Mouse (Mus musculus): ENCODE results near the gene Ccdc82. TPM values are rescaled to one million over a fixed set of nuclear protein-coding genes. Genes with fewer than 3 reads are reported as not detected.

Gene Ccdc82
- total RNA-seq, 2 experiments from 2014 or later, result 107 TPM

- ATAC-seq (replicated peaks; ENCODE audit: low FRiP score, poor library complexity, severe bottlenecking), result no peak
Observed at GRCm38 (mm10) chr9:13323612-13324011, 76.9 kb downstream of the Ccdc82 start.

Other genes starting within 250 kb of the Ccdc82 start
- gene Jrkl, start 1.1 kb upstream of the Ccdc82 start, total RNA-seq (2015; ENCODE audit: low replicate concordance), result 7.1 and 10.5 TPM in 2 replicates
- 7.2 and 12.7 TPM in 2 replicates for gene Jrkl, start 1.1 kb upstream of the Ccdc82 start, total RNA-seq (2017; ENCODE audit: low replicate concordance)
- gene Maml2, start 51.0 kb downstream of the Ccdc82 start, total RNA-seq (2015; ENCODE audit: low replicate concordance), result 1.1 TPM in 1 of 2 replicates, not detected in the other
- 0.45 and 0.90 TPM in 2 replicates for gene Maml2, start 51.0 kb downstream of the Ccdc82 start, total RNA-seq (2017; ENCODE audit: low replicate concordance)
- not detected in 2 replicates for gene Gm17571, start 199.8 kb downstream of the Ccdc82 start, total RNA-seq (2015; ENCODE audit: low replicate concordance)
- gene Gm17571, start 199.8 kb downstream of the Ccdc82 start, total RNA-seq (2017; ENCODE audit: low replicate concordance), result not detected in 2 replicates